Mouse (Mus musculus) midbrain, embryonic 11.5 days (tissue): ENCODE measurements at regions not wholly inside any gene's neighbourhood (a gene's known extent, or its start where the extent isn't known, plus 50 kb on each side); places are given as distances from the start of the nearest gene placed in this dataset.

Source experiments
- ATAC-seq: fragments of 200-750 bp; cut with Nextera tagmentation; 2 replicates; pipeline ENCODE4 v1.8.0; 2017; ENCODE audit warnings: moderate TSS enrichment, moderate library complexity; ENCODE audit not compliant: low FRiP score
- DNase-seq: peaks from one replicate; pipeline ENCODE4 v3.0.0; 2015; ENCODE audit warnings: low spot score; ENCODE audit errors: missing footprints
- H3K27ac ChIP-seq: fragments of 300-500 bp; sonication (generic); 2 replicates; pipeline ENCODE4 v1.5.1; 2014; ENCODE audit warnings: low read depth, low read length
- H3K27me3 ChIP-seq: fragments of 300-500 bp; sonication (generic); 2 replicates; pipeline ENCODE4 v1.6.1; 2014; ENCODE audit warnings: mild to moderate bottlenecking, low read length, moderate library complexity, mixed read lengths; ENCODE audit not compliant: control insufficient read depth, insufficient read depth
- H3K36me3 ChIP-seq: fragments of 300-500 bp; sonication (generic); 2 replicates; pipeline ENCODE4 v1.6.1; 2014; ENCODE audit warnings: mild to moderate bottlenecking, low read length, moderate library complexity, mixed read lengths; ENCODE audit not compliant: control insufficient read depth, insufficient read depth
- H3K4me1 ChIP-seq: fragments of 300-500 bp; sonication (generic); 2 replicates; pipeline ENCODE4 v1.6.1; 2014; ENCODE audit warnings: low read length; ENCODE audit not compliant: control insufficient read depth, insufficient read depth
- H3K4me2 ChIP-seq: fragments of 300-500 bp; sonication (generic); 2 replicates; pipeline ENCODE4 v1.6.1; 2014; ENCODE audit warnings: mild to moderate bottlenecking, moderate library complexity
- H3K4me3 ChIP-seq: fragments of 300-500 bp; sonication (generic); 2 replicates; pipeline ENCODE4 v1.5.1; 2014; ENCODE audit warnings: low read depth, low read length
- H3K9ac ChIP-seq: fragments of 300-500 bp; sonication (generic); 2 replicates; pipeline ENCODE4 v1.6.1; 2014; ENCODE audit warnings: low read length
- H3K9me3 ChIP-seq: fragments of 300-500 bp; sonication (generic); 2 replicates; pipeline ENCODE4 v1.6.1; 2016; ENCODE audit warnings: low read length; ENCODE audit not compliant: control insufficient read depth
- WGBS: fragments of 180-500 bp; shearing (Covaris S2); extraction: QIAGEN DNeasy Blood & Tissue Kit; methylation state at CpG from one replicate; pipeline ENCODE4 v1.1.7; 2014; 5-methylcytosine and 5-hydroxymethylcytosine counted together

GRCm38 (mm10) chr15:96779358-96779757 is 79.8 kb upstream of the Slc38a2 start:
- no peaks in the 10 kb centered on the region for H3K27me3 ChIP-seq
- no peak overlapping the region for H3K27ac ChIP-seq
- no peak for ATAC-seq
- no peaks in the 10 kb centered on the region for H3K4me1 ChIP-seq
- peak; percentile 19 for DNase-seq
- WGBS = 87% methylated on average over 7 of the region's 7 CpGs
- H3K36me3 ChIP-seq = no peaks in the 10 kb centered on the region
- no peak overlapping the region for H3K4me3 ChIP-seq
- H3K9me3 ChIP-seq = no peaks in the 10 kb centered on the region
- no peak overlapping the region for H3K4me2 ChIP-seq
- no peak overlapping the region for H3K9ac ChIP-seq

GRCm38 (mm10) chr15:96778321-96778926 is 78.9 kb upstream of the Slc38a2 start:
- no peak overlapping the region for H3K4me2 ChIP-seq
- H3K9ac ChIP-seq = no peak overlapping the region
- no peaks in the 10 kb centered on the region for H3K36me3 ChIP-seq
- H3K27me3 ChIP-seq = no peaks in the 10 kb centered on the region
- DNase-seq (peak; percentile 64), ATAC-seq (no peak)
- H3K4me1 ChIP-seq = no peaks in the 10 kb centered on the region
- H3K4me3 ChIP-seq = no peak overlapping the region
- WGBS = 93% methylated on average over 15 of the region's 15 CpGs
- no peak overlapping the region for H3K27ac ChIP-seq
- H3K9me3 ChIP-seq = no peaks in the 10 kb centered on the region

DNA sequence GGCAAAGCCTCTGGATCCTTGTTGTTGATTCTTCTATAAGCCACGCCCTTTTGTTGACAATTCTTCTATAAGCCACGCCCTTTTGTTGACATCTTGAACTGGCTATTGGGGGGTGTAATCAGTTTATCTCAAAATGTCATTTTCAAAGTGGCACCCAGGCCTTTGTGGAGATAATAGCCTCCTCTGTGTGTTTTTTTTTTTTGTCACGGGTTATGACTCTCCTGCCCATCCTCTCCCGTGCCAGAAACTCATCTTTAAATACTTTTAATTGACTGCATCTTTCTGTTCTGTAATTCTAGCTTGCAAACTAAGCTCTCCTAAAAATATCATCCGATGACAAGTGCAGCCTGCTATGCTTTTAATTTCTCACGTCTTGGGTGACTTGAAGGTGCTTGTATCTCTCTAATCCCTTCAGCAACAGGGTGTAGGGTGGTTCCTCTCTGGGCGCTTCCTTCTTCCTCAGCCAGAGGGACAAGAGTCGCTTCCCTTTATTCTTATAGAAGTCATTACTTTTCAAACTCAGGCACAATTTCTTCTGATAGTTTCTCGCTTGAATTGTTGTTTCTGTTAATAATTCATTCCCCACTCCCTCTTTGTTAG is 77.0 kb upstream of the Slc38a2 start:
- no peak for ATAC-seq
- Histone ChIP-seq H3K4me3 (no peak overlapping the region), H3K27ac (no peak overlapping the region), H3K9ac (no peak overlapping the region), H3K4me2 (no peak overlapping the region), H3K9me3 (no peaks in the 10 kb centered on the region), H3K36me3 (no peaks in the 10 kb centered on the region), H3K27me3 (no peaks in the 10 kb centered on the region), H3K4me1 (no peaks in the 10 kb centered on the region)
- DNase-seq = no peak
- 85% methylated on average over 9 of the region's 9 CpGs for WGBS

- H3K36me3 ChIP-seq = no peaks in the 10 kb centered on the region
- no peaks in the 10 kb centered on the region for H3K4me1 ChIP-seq
- no peaks in the 10 kb centered on the region for H3K27me3 ChIP-seq
- no peak overlapping the region for H3K9ac ChIP-seq
- no peak overlapping the region for H3K4me2 ChIP-seq
- H3K9me3 ChIP-seq = no peaks in the 10 kb centered on the region
- 89% methylated on average over 5 of the region's 5 CpGs for WGBS
- DNase-seq (no peak), ATAC-seq (no peak)
- no peak overlapping the region for H3K4me3 ChIP-seq
- no peak overlapping the region for H3K27ac ChIP-seq
Measured at GRCm38 (mm10) chr15:96775129-96775528, 75.6 kb upstream of the Slc38a2 start.

- DNase-seq (no peak), ATAC-seq (no peak)
- Histone ChIP-seq H3K27me3 (no peaks in the 10 kb centered on the region), H3K9ac (no peak overlapping the region), H3K27ac (no peak overlapping the region), H3K4me2 (no peak overlapping the region), H3K4me1 (no peaks in the 10 kb centered on the region), H3K9me3 (no peaks in the 10 kb centered on the region), H3K36me3 (no peaks in the 10 kb centered on the region), H3K4me3 (no peak overlapping the region)
- 68% methylated on average over 6 of the region's 6 CpGs for WGBS
Measured at GRCm38 (mm10) chr15:96774664-96775063, 75.1 kb upstream of the Slc38a2 start.

DNA sequence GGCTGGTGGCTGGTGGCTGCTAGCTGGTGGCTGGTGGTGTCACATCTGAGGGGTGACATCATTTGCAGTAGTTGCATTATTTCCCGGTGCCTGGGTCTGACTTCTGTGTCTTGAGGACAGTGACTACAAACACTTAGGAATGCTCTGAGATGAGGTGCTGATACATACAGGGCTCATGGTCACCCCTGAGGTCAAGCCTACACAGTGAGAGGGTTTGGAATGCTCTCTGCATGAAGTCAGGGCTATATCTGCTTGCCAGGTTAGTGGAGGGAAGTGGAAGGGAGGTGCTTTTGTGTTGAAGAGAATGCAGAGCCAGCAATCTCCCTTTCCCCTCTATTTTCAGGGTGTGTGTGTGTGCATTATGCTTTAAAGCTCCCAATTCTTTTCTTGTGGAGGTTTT is 74.1 kb upstream of the Slc38a2 start:
- H3K36me3 ChIP-seq = no peaks in the 10 kb centered on the region
- no peak overlapping the region for H3K4me3 ChIP-seq
- no peak overlapping the region for H3K9ac ChIP-seq
- no peak overlapping the region for H3K4me2 ChIP-seq
- DNase-seq = no peak
- WGBS = 88% methylated on average over 1 of the region's 1 CpGs
- no peak overlapping the region for H3K27ac ChIP-seq
- H3K9me3 ChIP-seq = no peaks in the 10 kb centered on the region
- H3K27me3 ChIP-seq = no peaks in the 10 kb centered on the region
- no peak for ATAC-seq
- H3K4me1 ChIP-seq = no peaks in the 10 kb centered on the region

- H3K4me2 ChIP-seq = no peak overlapping the region
- no peak overlapping the region for H3K27ac ChIP-seq
- WGBS = 90% methylated on average over 8 of the region's 8 CpGs
- H3K9me3 ChIP-seq = no peaks in the 10 kb centered on the region
- H3K4me1 ChIP-seq = no peaks in the 10 kb centered on the region
- H3K4me3 ChIP-seq = no peak overlapping the region
- H3K9ac ChIP-seq = no peak overlapping the region
- no peaks in the 10 kb centered on the region for H3K27me3 ChIP-seq
- no peak for ATAC-seq
- H3K36me3 ChIP-seq = no peaks in the 10 kb centered on the region
- peak; percentile 41 for DNase-seq
Measured at GRCm38 (mm10) chr15:96772701-96773100, 73.2 kb upstream of the Slc38a2 start.

DNA sequence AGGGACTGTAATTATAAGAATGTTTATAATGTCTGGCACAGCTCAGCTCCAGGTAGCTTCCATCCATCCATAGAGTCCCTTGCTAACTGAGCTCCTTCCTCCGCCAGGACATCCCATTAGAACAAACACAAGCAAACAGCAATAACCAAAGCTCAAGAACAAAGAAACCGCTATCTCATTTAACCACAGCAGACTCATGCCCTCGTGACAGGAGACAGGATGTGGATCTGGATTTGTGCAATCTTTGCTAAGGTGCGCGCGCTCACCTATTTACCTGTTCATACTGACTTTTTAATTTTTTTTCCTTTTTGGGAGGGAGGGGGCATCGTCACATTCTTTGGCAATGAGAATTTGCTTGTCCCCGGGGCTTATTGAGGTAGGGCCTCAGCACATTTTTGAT is 71.3 kb upstream of the Slc38a2 start:
- Histone ChIP-seq H3K9me3 (no peaks in the 10 kb centered on the region), H3K4me1 (no peaks in the 10 kb centered on the region), H3K36me3 (no peaks in the 10 kb centered on the region), H3K4me2 (no peak overlapping the region), H3K4me3 (no peak overlapping the region), H3K27me3 (no peaks in the 10 kb centered on the region), H3K27ac (no peak overlapping the region), H3K9ac (no peak overlapping the region)
- DNase-seq (no peak), ATAC-seq (no peak)
- WGBS = 93% methylated on average over 8 of the region's 8 CpGs

- no peak overlapping the region for H3K27ac ChIP-seq
- no peaks in the 10 kb centered on the region for H3K27me3 ChIP-seq
- DNase-seq = no peak
- H3K9ac ChIP-seq = no peak overlapping the region
- H3K4me1 ChIP-seq = no peaks in the 10 kb centered on the region
- no peak overlapping the region for H3K4me2 ChIP-seq
- no peaks in the 10 kb centered on the region for H3K9me3 ChIP-seq
- ATAC-seq = no peak
- WGBS = 88% methylated on average over 7 of the region's 7 CpGs
- no peak overlapping the region for H3K4me3 ChIP-seq
- H3K36me3 ChIP-seq = no peaks in the 10 kb centered on the region
Measured at GRCm38 (mm10) chr15:96770299-96770698, 70.8 kb upstream of the Slc38a2 start.
